Mouse (Mus musculus) heart, postnatal 14 days (tissue): Measurements from ENCODE around the gene Wwox. TPM values are rescaled to one million over a fixed set of nuclear protein-coding genes. Genes with fewer than 3 reads are reported as not detected.

Experiments
- DNase-seq, 2 experiments: peaks; one replicate each; pipeline ENCODE4 v3.0.0; 2021 to 2022
- intact Hi-C: fragments of 180-260 bp; cut with DNase I; formaldehyde crosslinking; loops from one replicate; pipeline ENCODE4 v1.15.1; 2025
- total RNA-seq, 2 experiments: library from RNA; stranded (reverse); gene quantifications; 2 replicates each; pipeline ENCODE4 v1.2.3; 2021

The Wwox gene
- total RNA-seq, 2 experiments from 2014 or later = 5.6 to 6.5 TPM

- intact Hi-C loops = loop anchor here (2.0 to 10.0 kb wide), 4 partner anchors 233 to 1664 kb away; no protein-coding TSS in a partner anchor
- DNase-seq = peak; percentile 82 to 83
Observed at GRCm38 (mm10) chr8:114773461-114774414, 334.3 kb downstream of the Wwox start.

- intact Hi-C loops = loop anchor here (2.0 to 10.0 kb wide), 4 partner anchors 234 to 1663 kb away; no protein-coding TSS in a partner anchor
- DNase-seq = no peak
Observed at GRCm38 (mm10) chr8:114774415-114774775, 334.9 kb downstream of the Wwox start.

GRCm38 (mm10) chr8:114775543-114775942, 336.1 kb downstream of the Wwox start:
- DNase-seq = peak; percentile 40 to 48
- intact Hi-C loops = loop anchor here (2.0 to 10.0 kb wide), 2 partner anchors 235 to 619 kb away; no protein-coding TSS in a partner anchor

GRCm38 (mm10) chr8:114776696-114777095, 337.2 kb downstream of the Wwox start:
- intact Hi-C loops = loop anchor here (10.0 kb wide), 1 partner anchor 618 kb away; no protein-coding TSS in a partner anchor
- no peak for DNase-seq

GRCm38 (mm10) chr8:114777271-114777980, 338.0 kb downstream of the Wwox start:
- intact Hi-C loops = loop anchor here (10.0 kb wide), 1 partner anchor 617 kb away; no protein-coding TSS in a partner anchor
- no peak for DNase-seq

GRCm38 (mm10) chr8:114779002-114779401, 339.5 kb downstream of the Wwox start:
- intact Hi-C loops = loop anchor here (10.0 kb wide), 1 partner anchor 616 kb away; no protein-coding TSS in a partner anchor
- DNase-seq = no peak

- DNase-seq = no peak
- intact Hi-C loops = no loop called here
Observed at GRCm38 (mm10) chr8:114783321-114783720, 343.9 kb downstream of the Wwox start.

- no peak for DNase-seq
- intact Hi-C loops = no loop called here
Observed at GRCm38 (mm10) chr8:114785834-114786233, 346.4 kb downstream of the Wwox start.

GRCm38 (mm10) chr8:114789616-114790015, 350.2 kb downstream of the Wwox start:
- intact Hi-C loops = no loop called here
- no peak for DNase-seq

GRCm38 (mm10) chr8:114790754-114791153, 351.3 kb downstream of the Wwox start:
- intact Hi-C loops = no loop called here
- no peak for DNase-seq

GRCm38 (mm10) chr8:114793682-114794081, 354.2 kb downstream of the Wwox start:
- intact Hi-C loops = no loop called here

GRCm38 (mm10) chr8:114801428-114802134, 362.1 kb downstream of the Wwox start:
- no peak for DNase-seq
- intact Hi-C loops = no loop called here

More at GRCm38 (mm10) chr8:114793682-114794081, 354.2 kb downstream of the Wwox start:
- DNase-seq = peak in 1 of 2 experiments; percentile 32

GRCm38 (mm10) chr8:114803113-114803512, 363.7 kb downstream of the Wwox start:
- no peak for DNase-seq
- intact Hi-C loops = no loop called here

- DNase-seq = no peak
Observed at GRCm38 (mm10) chr8:114806826-114807420, 367.5 kb downstream of the Wwox start.

GRCm38 (mm10) chr8:114807676-114808426, 368.4 kb downstream of the Wwox start:
- DNase-seq = no peak
- intact Hi-C loops = no loop called here

More at GRCm38 (mm10) chr8:114806826-114807420, 367.5 kb downstream of the Wwox start:
- intact Hi-C loops = no loop called here

GRCm38 (mm10) chr8:114810470-114810869, 371.0 kb downstream of the Wwox start:
- DNase-seq = no peak
- intact Hi-C loops = no loop called here

- intact Hi-C loops = no loop called here
- DNase-seq = no peak
Observed at GRCm38 (mm10) chr8:114813830-114814229, 374.4 kb downstream of the Wwox start.

GRCm38 (mm10) chr8:114814769-114815736, 375.6 kb downstream of the Wwox start:
- intact Hi-C loops = no loop called here
- DNase-seq = no peak
